Mouse (Mus musculus): ENCODE results near the gene Scaf4. TPM values are rescaled to one million over a fixed set of nuclear protein-coding genes. Genes with fewer than 3 reads are reported as not detected.
A peak's percentile ranks its signal among the peaks of the same experiment; 100 is the strongest.

The Scaf4 gene
- 10 to 100 TPM; 39.0 to 52.6 (median 47.0) TPM for total RNA-seq (2022)

DNA sequence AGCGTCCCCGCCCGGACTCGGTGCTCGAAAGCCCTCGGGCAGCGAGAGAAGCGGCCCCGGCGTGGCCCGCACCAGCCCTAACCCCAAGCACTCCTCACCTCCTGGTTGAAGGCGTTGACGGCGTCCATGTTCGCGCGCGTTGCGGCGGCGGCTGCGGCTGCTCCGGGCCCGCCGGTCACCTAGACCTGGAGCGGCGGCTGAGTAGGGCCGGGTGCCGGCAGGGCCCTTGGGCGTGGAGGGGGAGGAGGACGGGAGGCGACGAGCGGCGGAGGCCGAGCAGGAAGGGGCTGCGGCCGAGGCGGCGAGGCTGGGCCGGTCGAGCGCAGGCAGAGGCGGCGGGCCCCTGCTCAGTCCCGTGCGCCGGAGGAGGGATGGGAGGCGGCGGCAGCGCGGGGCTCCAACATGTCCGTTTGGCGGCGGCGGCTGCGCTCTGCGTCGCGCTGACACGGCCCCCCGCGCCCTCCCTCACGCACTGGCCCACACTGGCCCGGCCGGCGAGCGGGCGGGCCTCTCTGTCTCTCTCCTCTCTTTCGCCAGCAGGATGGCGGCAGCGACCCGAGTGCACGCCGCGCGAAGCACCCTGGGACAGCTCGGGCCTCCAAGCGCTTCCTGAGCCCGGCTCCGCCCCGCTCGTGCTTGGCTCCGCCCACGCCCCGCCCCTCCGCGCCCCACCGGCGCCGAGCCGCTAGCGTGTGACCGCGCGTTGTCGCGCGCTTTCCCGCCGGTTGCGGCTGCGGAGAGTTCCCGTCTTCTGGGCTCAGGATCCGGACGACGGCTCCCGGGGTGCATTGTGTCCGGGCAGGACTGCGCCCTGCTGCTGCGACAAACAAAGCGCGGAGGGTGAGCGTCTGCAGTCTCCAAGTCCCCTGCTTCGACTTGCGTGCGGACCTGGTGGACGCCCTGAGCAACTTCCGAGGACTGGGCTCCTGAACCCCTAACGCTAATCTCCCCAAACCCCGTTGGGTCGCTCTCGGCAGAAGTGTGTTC, at the start of gene Scaf4:
Scaf4 (minus strand) TSS at position 599 of the 987 bp plus-strand sequence.
- peak; percentile 90 to 95 for DNase-seq (ENCODE audit: low spot score in 2 of 2)

- DNase-seq (ENCODE audit: low spot score in 2 of 2) = no peak
These were observed 48.2 kb upstream of the Scaf4 start for GRCm38 (mm10) chr16:90332553-90332952.

DNA sequence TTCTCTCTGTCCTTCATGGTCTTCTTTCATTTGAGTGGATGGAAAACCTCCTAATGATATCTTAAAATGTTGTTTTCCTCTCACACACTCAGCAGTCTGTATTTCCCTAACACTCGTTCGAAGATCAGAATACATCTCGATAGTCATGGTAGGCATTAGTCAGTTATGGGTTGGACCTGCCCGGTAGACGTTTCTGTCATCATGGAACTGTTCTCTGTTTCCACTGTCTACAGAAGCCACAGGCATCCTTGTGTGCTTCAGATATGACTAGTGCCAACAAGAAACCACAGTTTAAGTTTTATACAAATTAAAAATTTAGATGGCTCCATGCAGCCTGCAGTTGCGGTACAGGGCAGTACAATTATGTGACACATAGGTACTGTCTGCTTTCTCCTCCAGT, 46.7 kb upstream of the Scaf4 start:
- no peak for DNase-seq (ENCODE audit: low spot score in 2 of 2)

DNA sequence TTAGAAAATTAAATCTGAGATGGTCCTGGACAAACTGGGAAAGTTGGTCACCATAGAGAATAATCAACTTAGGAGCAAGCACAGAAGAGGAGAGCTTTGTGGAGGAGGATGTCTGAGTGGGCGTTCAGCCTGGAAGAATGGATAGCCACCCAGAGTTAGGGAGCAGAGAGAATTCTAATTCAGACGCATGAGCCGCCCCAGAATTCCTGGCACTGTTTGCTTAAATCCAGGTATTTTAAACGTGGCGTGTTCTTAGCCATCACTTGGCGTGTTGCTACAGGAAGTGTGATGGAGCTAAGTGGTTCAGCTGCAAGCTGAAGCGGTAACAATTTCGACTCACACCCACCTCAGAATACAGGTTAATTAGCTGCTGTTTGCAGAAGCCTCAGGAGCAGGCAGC, 45.2 kb upstream of the Scaf4 start:
- peak in 1 of 2 experiments; percentile 54 for DNase-seq (ENCODE audit: low spot score in 2 of 2)

GRCm38 (mm10) chr16:90322850-90323528, 38.7 kb upstream of the Scaf4 start:
- peak; percentile 67 to 71 for DNase-seq (ENCODE audit: low spot score in 2 of 2)

DNA sequence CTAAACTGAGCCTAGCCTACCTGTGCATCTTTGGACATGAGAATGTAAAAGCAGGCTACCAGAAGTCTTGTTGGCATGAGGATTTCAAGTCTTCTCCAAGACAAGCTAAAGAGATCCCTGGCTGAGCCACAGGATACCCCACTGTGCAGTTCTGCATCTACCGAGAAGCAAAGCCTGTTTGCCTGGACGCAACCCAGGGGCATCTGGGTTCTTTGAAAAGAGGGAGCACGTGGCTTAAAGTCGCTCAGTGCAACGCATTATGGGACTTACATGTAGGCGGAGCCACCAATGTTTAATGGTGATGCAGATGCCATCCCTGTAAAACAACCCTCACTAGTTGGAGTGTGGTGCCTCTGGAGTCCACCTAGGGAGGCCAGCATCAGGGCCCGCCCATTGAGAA, 35.0 kb upstream of the Scaf4 start:
- DNase-seq (ENCODE audit: low spot score in 2 of 2) = no peak

DNA sequence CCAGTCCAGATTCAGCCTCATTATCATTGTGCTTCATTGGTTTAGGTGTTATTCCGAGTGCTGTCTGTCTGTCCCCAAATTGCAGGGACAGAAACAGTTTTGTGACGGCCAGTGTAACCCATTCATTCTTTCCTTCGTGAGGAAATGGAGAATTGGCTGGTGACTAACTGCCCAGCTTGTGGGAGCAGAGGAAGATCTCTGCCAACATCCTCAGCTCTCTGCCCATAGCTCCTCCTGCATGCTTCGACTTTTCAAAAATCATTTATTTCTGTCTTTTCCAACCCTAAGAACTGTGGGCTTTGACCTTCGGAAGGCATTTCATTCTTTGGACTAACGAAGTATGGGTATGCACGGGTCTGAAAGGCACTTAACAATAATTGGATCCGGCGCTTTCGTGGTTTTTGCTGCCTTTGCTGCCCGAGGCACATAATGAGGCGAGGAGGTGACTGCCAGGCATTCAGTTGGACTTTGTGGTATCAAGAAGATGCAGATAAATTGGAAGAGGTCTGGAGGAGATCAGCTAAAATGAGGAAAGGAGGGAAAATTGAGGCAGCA, 34.1 kb upstream of the Scaf4 start:
- DNase-seq (ENCODE audit: low spot score in 2 of 2) = no peak

- DNase-seq (ENCODE audit: low spot score in 2 of 2) = no peak
These were observed 33.5 kb upstream of the Scaf4 start for GRCm38 (mm10) chr16:90317777-90318176.

GRCm38 (mm10) chr16:90315881-90316280, 31.6 kb upstream of the Scaf4 start:
- DNase-seq (ENCODE audit: low spot score in 2 of 2) = no peak

- peak in 1 of 2 experiments; percentile 34 for DNase-seq (ENCODE audit: low spot score in 2 of 2)
These were observed 28.3 kb upstream of the Scaf4 start for GRCm38 (mm10) chr16:90312449-90313082.

DNA sequence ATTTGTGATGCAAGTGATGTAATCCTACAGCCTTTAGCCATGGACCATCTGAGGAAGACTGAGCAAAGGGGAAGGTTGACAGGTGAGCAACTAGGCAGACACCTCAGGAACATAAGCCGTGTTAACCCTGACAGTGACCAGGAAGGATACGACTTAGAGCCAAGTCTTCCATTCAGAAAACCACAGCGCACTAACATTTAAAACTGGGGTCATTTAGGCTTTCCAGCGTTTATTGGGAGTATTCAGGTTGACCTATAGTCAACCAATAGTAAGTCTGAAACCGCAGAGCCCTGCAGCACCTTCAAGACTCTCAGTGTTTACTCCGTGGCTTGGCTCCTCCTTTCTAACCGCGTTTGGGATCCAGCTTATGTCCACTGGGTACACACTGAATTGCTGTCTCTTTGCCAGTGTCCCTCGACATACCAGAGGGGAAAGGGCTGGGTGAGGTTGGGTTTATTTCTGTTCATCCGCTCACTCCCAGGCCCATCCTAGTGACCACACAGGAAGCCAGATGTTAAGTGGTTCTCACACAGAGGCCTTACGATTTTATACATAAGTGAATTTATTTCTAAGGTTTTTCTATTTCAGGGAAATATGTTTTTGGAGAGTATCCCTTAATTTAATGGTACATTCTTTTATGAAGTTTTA, 26.3 kb upstream of the Scaf4 start:
- no peak for DNase-seq (ENCODE audit: low spot score in 2 of 2)

- no peak for DNase-seq (ENCODE audit: low spot score in 2 of 2)
These were observed 25.5 kb upstream of the Scaf4 start for GRCm38 (mm10) chr16:90309784-90310183.

DNA sequence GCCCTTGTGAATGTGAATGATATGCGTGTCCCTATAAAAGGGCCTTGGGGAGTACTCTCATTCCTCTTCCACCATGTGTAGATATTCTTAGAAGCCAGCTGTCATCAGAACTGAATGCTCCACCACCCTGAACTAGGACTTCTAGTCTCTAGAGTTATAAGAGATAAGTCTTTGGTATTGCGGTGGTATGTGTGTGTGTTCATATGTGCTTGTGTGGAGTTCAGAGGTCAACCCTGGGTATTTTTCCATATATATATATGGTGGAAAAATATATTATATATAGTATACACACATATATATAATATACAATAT, 19.6 kb upstream of the Scaf4 start:
- DNase-seq (ENCODE audit: low spot score in 2 of 2) = no peak

- DNase-seq (ENCODE audit: low spot score in 2 of 2) = no peak
These were observed 19.1 kb upstream of the Scaf4 start for GRCm38 (mm10) chr16:90303286-90303987.

DNA sequence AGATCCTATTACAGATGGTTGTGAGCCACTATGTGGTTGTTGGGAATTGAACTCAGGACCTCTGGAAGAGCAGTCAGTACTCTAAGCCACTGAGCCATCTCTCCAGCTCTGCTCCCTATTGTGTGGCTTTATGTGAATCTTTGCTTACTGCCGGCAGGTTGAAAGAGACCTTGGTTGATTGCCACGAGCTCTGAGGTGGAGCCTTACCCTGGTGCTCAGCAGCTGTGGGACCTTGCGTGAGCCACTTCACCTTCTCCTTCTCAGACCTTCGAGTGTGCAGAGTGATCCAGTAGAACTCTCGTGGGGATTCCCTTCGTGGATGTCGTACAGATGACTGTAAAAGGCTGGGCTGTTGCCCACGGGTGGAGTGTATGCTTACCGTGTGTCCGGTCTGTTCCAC, 17.4 kb upstream of the Scaf4 start:
- no peak for DNase-seq (ENCODE audit: low spot score in 2 of 2)

DNA sequence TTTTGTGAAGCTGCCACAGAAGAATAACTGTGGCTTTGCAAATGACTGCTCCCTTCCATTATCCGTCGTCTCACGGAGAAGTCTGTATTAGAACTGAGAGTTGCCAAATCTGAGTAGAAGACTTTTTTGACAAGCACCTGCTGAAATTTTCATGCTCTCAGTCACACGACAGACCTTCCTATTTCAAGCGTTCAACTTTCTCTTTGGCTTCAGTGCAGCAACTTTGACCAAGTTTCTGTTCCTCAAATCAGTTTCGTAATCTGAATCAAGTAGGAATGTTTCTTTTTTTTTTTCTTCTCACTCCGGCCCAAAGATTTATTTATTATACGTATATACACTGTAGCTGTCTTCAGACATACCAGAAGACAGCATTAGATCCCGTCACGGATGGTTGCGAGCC, 16.6 kb upstream of the Scaf4 start:
- DNase-seq (ENCODE audit: low spot score in 2 of 2) = no peak

GRCm38 (mm10) chr16:90299591-90299990, 15.3 kb upstream of the Scaf4 start:
- no peak for DNase-seq (ENCODE audit: low spot score in 2 of 2)

DNA sequence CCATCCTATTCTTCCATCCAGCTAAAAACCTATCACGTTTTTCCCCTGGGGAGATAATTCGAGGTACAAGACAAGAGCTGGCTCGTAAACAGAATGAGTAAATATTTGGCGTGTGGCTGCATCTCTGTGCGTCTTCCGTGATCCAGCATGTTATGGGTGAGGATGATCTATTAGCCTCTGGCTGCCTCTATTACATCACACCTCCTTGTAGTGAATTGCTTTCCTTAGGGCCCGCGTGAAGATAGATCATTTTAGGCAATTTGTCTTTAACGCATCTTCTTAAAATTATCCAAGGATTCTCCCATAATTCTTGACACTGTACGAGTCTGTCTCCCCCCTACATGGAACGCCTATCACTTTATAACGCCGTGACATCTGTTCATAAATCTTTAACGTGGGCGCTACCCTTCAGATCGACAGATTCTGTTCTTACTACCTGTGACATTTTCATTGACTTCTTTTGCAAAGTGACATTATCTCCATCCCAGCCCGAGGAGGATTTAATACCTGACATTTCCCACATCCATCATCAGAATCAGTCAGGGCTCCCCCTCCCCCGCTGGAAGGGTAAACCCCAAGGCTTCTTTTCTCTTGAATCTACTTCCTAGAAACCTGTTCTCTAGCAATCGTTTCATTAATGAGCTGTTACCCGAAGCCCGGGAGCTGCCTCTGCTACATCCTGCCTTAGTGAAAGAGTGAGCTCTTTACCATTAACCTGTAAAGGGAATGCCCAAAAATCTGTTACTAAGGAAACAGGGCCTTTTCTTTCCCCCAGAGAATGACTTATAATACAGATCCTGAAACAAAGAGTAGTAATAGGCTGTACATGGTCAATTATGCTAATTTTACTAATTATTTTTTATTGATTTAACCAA, 14.4 kb upstream of the Scaf4 start:
- DNase-seq (ENCODE audit: low spot score in 2 of 2) = no peak

All from left cerebral cortex, adult 8-10 months (tissue).